Mouse (Mus musculus): ENCODE data around the gene Slc25a31. TPM values are rescaled to one million over a fixed set of nuclear protein-coding genes. Genes with fewer than 3 reads are reported as not detected.
A peak's percentile ranks its signal among the peaks of the same experiment; 100 is the strongest.

Slc25a31 gene
- polyA plus RNA-seq (2016; fragmentation: Nextera tagmentation; extraction: Ambion mirVana), result 0.09 and 0.12 TPM in 2 replicates

- no peak for DNase-seq (ENCODE audit: low spot score)
- WGBS, result 88% methylated on average over 30 of the region's 30 CpGs
- Histone ChIP-seq H3K27me3 (ENCODE audit: insufficient read depth, poor library complexity, severe bottlenecking) (no peaks in the 10 kb centered on the region), H3K9me3 (peaks cover 12% of the 10 kb centered on the region), H3K4me1 (replicated peaks) (no peaks in the 10 kb centered on the region), H3K36me3 (no peaks in the 10 kb centered on the region), H3K4me3 (no peak within 1 kb of the TSS), H3K27ac (no peak within 1 kb of the TSS)
Observed at GRCm38 (mm10) chr3:40708655-40709054, at the start of gene Slc25a31. TSS of gene Slc25a31 (plus strand) at chr3:40708855.

GRCm38 (mm10) chr3:40660231-40660630 is 48.4 kb upstream of the Slc25a31 start:
- H3K27ac ChIP-seq, result no peak overlapping the region
- H3K4me3 ChIP-seq, result no peak overlapping the region
- no peak for DNase-seq (ENCODE audit: low spot score)
- 92% methylated on average over 2 of the region's 2 CpGs for WGBS
- no peaks in the 10 kb centered on the region for H3K4me1 ChIP-seq (replicated peaks)
- no peaks in the 10 kb centered on the region for H3K9me3 ChIP-seq
- no peaks in the 10 kb centered on the region for H3K27me3 ChIP-seq (ENCODE audit: insufficient read depth, poor library complexity, severe bottlenecking)
- H3K36me3 ChIP-seq, result peaks cover 57% of the 10 kb centered on the region

GRCm38 (mm10) chr3:40666109-40666508 is 42.5 kb upstream of the Slc25a31 start:
- no peaks in the 10 kb centered on the region for H3K4me1 ChIP-seq (replicated peaks)
- 94% methylated on average over 4 of the region's 4 CpGs for WGBS
- H3K4me3 ChIP-seq, result no peak overlapping the region
- H3K27ac ChIP-seq, result no peak overlapping the region
- no peak for DNase-seq (ENCODE audit: low spot score)
- H3K36me3 ChIP-seq, result peaks cover 56% of the 10 kb centered on the region
- H3K9me3 ChIP-seq, result no peaks in the 10 kb centered on the region
- H3K27me3 ChIP-seq (ENCODE audit: insufficient read depth, poor library complexity, severe bottlenecking), result no peaks in the 10 kb centered on the region

DNA sequence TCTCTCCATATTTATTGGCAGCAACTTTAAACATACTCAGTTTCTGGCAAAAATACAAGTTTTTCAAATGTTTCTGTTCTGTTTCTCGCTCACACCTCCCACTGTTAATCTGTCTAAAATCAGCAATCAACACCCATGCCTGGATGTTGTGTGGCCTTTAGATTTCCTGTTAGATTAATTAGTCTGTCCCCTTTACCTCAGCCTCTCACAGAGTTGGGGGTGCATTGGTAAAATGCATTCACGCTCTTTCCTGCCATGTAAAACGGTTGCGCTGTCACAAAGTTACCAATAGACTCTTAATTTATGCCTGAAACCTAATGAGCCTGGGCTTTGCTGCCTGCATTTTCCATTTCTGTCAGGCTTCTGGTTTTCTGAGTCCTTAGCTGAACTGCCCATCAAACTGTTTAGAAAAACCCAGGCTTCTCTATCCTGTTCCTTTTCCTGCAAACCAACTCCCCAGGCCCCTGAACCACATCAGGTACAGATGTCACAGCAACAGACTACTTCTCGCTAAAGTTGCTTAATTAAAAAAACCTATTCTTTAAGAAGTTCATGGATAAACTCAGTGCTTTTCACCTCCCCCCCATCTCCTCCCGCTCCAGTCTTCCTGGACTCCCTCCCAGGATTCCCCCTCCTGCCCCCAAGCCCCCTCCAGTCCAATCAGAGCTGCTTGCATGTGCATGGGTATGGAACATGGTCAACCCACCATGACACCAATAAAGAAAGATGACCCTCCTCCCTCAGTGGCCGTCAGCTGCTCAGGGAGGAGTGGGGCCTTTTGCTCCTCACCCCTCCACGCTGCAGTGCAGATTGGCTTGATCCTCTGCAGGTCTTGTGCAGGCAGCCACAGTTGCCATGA is 41.6 kb upstream of the Slc25a31 start:
- Histone ChIP-seq H3K4me1 (replicated peaks) (no peaks in the 10 kb centered on the region), H3K27me3 (ENCODE audit: insufficient read depth, poor library complexity, severe bottlenecking) (no peaks in the 10 kb centered on the region), H3K9me3 (no peaks in the 10 kb centered on the region), H3K4me3 (no peak overlapping the region), H3K36me3 (peaks cover 54% of the 10 kb centered on the region), H3K27ac (no peak overlapping the region)
- WGBS, result 86% methylated on average over 8 of the region's 8 CpGs
- no peak for DNase-seq (ENCODE audit: low spot score)

- no peaks in the 10 kb centered on the region for H3K4me1 ChIP-seq (replicated peaks)
- H3K4me3 ChIP-seq, result no peak overlapping the region
- H3K9me3 ChIP-seq, result no peaks in the 10 kb centered on the region
- WGBS, result 81% methylated on average over 6 of the region's 6 CpGs
- H3K27me3 ChIP-seq (ENCODE audit: insufficient read depth, poor library complexity, severe bottlenecking), result no peaks in the 10 kb centered on the region
- no peak overlapping the region for H3K27ac ChIP-seq
- H3K36me3 ChIP-seq, result peaks cover 46% of the 10 kb centered on the region
- no peak for DNase-seq (ENCODE audit: low spot score)
Observed at GRCm38 (mm10) chr3:40668889-40669288, 39.8 kb upstream of the Slc25a31 start.

GRCm38 (mm10) chr3:40669395-40669794 is 39.3 kb upstream of the Slc25a31 start:
- 91% methylated on average over 3 of the region's 3 CpGs for WGBS
- no peak for DNase-seq (ENCODE audit: low spot score)

GRCm38 (mm10) chr3:40673515-40673914 is 35.1 kb upstream of the Slc25a31 start:
- H3K36me3 ChIP-seq, result peaks cover 11% of the 10 kb centered on the region; the same call in 1 of the 2 replicates
- H3K4me1 ChIP-seq (replicated peaks), result peaks cover 20% of the 10 kb centered on the region
- H3K9me3 ChIP-seq, result no peaks in the 10 kb centered on the region
- H3K27ac ChIP-seq, result no peak overlapping the region
- DNase-seq (ENCODE audit: low spot score), result no peak
- WGBS, result 73% methylated on average over 1 of the region's 1 CpGs
- H3K27me3 ChIP-seq (ENCODE audit: insufficient read depth, poor library complexity, severe bottlenecking), result no peaks in the 10 kb centered on the region
- no peak overlapping the region for H3K4me3 ChIP-seq

More at GRCm38 (mm10) chr3:40669395-40669794, 39.3 kb upstream of the Slc25a31 start:
- Histone ChIP-seq H3K27me3 (ENCODE audit: insufficient read depth, poor library complexity, severe bottlenecking) (no peaks in the 10 kb centered on the region), H3K4me1 (replicated peaks) (peaks cover 3% of the 10 kb centered on the region; the same call in 1 of the 2 replicates), H3K9me3 (no peaks in the 10 kb centered on the region), H3K36me3 (peaks cover 42% of the 10 kb centered on the region), H3K4me3 (no peak overlapping the region), H3K27ac (no peak overlapping the region)

DNA sequence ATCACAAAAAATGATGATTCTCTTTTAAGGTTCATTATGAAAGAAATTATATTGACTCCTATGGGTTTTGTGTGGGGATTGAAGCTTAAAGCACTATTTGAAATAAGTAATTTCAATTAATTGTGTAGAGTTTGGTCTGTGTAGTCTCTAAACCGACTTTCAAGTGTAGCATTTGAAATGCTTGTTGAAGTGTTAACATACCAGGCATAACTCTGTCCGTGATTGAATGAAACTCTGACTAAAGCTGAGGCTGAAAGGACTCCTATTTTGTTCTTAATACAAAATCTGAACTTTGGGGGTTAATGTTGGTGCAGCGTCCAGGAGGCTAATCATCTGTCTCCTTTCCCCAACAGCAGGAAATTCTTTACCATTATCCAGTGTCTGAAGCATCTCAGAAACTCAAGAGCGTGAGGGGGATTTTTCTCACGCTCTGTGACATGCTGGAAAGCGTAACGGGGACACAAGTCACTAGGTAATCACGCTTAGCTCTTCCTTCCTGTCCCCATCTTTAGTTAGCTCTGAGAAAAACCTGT is 33.7 kb upstream of the Slc25a31 start:
- no peaks in the 10 kb centered on the region for H3K9me3 ChIP-seq
- H3K4me1 ChIP-seq (replicated peaks), result peaks cover 20% of the 10 kb centered on the region
- peaks cover 11% of the 10 kb centered on the region; the same call in 1 of the 2 replicates for H3K36me3 ChIP-seq
- 39% methylated on average over 8 of the region's 8 CpGs for whole genome bisulfite sequencing
- no peak overlapping the region for H3K4me3 ChIP-seq
- peak overlapping the region; percentile 4; the same call in 1 of the 2 replicates for H3K27ac ChIP-seq
- H3K27me3 ChIP-seq (ENCODE audit: insufficient read depth, poor library complexity, severe bottlenecking), result no peaks in the 10 kb centered on the region
- no peak for DNase-seq (ENCODE audit: low spot score)

- WGBS, result 50% methylated on average over 1 of the region's 1 CpGs
- H3K36me3 ChIP-seq, result peaks cover 19% of the 10 kb centered on the region
- H3K4me3 ChIP-seq, result no peak overlapping the region
- H3K9me3 ChIP-seq, result no peaks in the 10 kb centered on the region
- peaks cover 38% of the 10 kb centered on the region for H3K4me1 ChIP-seq (replicated peaks)
- H3K27me3 ChIP-seq (ENCODE audit: insufficient read depth, poor library complexity, severe bottlenecking), result no peaks in the 10 kb centered on the region
- no peak for DNase-seq (ENCODE audit: low spot score)
- H3K27ac ChIP-seq, result 0 out of 2 replicates have a peak overlapping the region, but pooled peaks have one; percentile 16
Observed at GRCm38 (mm10) chr3:40678856-40679255, 29.8 kb upstream of the Slc25a31 start.

- peaks cover 44% of the 10 kb centered on the region for H3K4me1 ChIP-seq (replicated peaks)
- no peak overlapping the region for H3K4me3 ChIP-seq
- H3K36me3 ChIP-seq, result peaks cover 17% of the 10 kb centered on the region
- 52% methylated on average over 11 of the region's 11 CpGs for WGBS
- H3K27ac ChIP-seq, result peak overlapping the region; percentile 71
- no peak for DNase-seq (ENCODE audit: low spot score)
- no peaks in the 10 kb centered on the region for H3K9me3 ChIP-seq
- H3K27me3 ChIP-seq (ENCODE audit: insufficient read depth, poor library complexity, severe bottlenecking), result no peaks in the 10 kb centered on the region
Observed at GRCm38 (mm10) chr3:40682404-40682803, 26.3 kb upstream of the Slc25a31 start.

DNA sequence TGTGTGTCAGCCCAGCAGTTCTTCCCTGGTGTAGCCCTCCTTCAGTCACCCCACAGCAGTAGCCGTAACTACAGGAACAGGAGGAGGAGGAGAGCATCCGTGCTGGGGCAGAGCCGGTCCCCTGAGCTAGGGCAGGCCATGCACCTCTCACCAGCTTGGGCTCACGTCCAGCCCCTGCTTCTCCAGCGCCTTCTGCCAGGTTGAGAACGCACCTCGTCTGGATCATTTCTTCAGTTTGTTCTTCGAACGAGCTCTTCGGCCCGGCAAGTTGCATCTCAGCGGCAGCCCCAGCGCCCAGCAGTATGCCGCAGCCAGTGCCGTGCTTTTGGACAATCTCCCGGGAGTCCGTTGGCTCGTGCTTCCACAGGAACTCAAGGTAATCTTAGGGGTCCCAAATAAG is 25.5 kb upstream of the Slc25a31 start:
- Histone ChIP-seq H3K4me1 (replicated peaks) (peaks cover 52% of the 10 kb centered on the region), H3K27ac (peak overlapping the region; percentile 71)

GRCm38 (mm10) chr3:40685855-40686515 is 22.7 kb upstream of the Slc25a31 start:
- Histone ChIP-seq H3K36me3 (peaks cover 11% of the 10 kb centered on the region), H3K4me1 (replicated peaks) (peaks cover 52% of the 10 kb centered on the region), H3K27ac (peak overlapping the region; percentile 80), H3K27me3 (ENCODE audit: insufficient read depth, poor library complexity, severe bottlenecking) (no peaks in the 10 kb centered on the region), H3K9me3 (no peaks in the 10 kb centered on the region), H3K4me3 (no peak overlapping the region)
- WGBS, result 6% methylated on average over 3 of the region's 3 CpGs
- peak; percentile 74 for DNase-seq (ENCODE audit: low spot score)

More for the DNA sequence above, 25.5 kb upstream of the Slc25a31 start:
- H3K9me3 ChIP-seq, result no peaks in the 10 kb centered on the region
- no peaks in the 10 kb centered on the region for H3K27me3 ChIP-seq (ENCODE audit: insufficient read depth, poor library complexity, severe bottlenecking)
- peaks cover 17% of the 10 kb centered on the region for H3K36me3 ChIP-seq
- DNase-seq (ENCODE audit: low spot score), result no peak
- H3K4me3 ChIP-seq, result no peak overlapping the region
- WGBS, result 89% methylated on average over 18 of the region's 18 CpGs
